In genomic region chr7:34594501-34595306, GRCm38 (mm10) we compare ENCODE assay signal across 8 mouse cellular contexts.
A peak's percentile ranks its signal among the peaks of the same experiment; 100 is the strongest.
DNase-seq lines count a peak whose midpoint lies in the region; ATAC-seq lines count a peak whose summit lies in the region.

No protein-coding gene starts in this region.

- no peaks in the 10 kb centered on the region for H3K27me3 ChIP-seq in intestine, embryonic 15.5 days (replicated peaks)
- no peaks in the 10 kb centered on the region for H3K27me3 ChIP-seq in limb, embryonic 13.5 days
- no peaks in the 10 kb centered on the region for H3K27me3 ChIP-seq in neural tube, embryonic 12.5 days (replicated peaks)

- ATAC-seq in intestine, embryonic 15.5 days = no peak
- peak; percentile 33; the same call in 1 of the 2 replicates for ATAC-seq in limb, embryonic 13.5 days (ENCODE audit: low FRiP score, low read depth)
- no peak for ATAC-seq in neural tube, embryonic 12.5 days (ENCODE audit: low FRiP score, low read depth)

- H3K9me3 ChIP-seq in intestine, embryonic 15.5 days = no peaks in the 10 kb centered on the region
- H3K9me3 ChIP-seq in limb, embryonic 13.5 days = 0 out of 2 replicates have a peak, but pooled peaks cover 3% of the 10 kb centered on the region
- no peaks in the 10 kb centered on the region for H3K9me3 ChIP-seq in neural tube, embryonic 12.5 days

- H3K36me3 ChIP-seq in intestine, embryonic 15.5 days = no peaks in the 10 kb centered on the region
- no peaks in the 10 kb centered on the region for H3K36me3 ChIP-seq in limb, embryonic 13.5 days
- no peaks in the 10 kb centered on the region for H3K36me3 ChIP-seq in neural tube, embryonic 12.5 days

- peak; percentile 6 for DNase-seq in cerebellum, adult 9-10 months
- no peak for DNase-seq in cerebellum, adult 11-12 months
- peak; percentile 65 for DNase-seq in embryo, embryonic 10 days (ENCODE audit: low spot score)
- DNase-seq in heart, adult 11 months = peak; percentile 91
- no peak for DNase-seq in spleen, adult 12 weeks (ENCODE audit: low spot score)

- H3K4me2 ChIP-seq in intestine, embryonic 15.5 days (replicated peaks) = peak overlapping the region; percentile 52
- H3K4me2 ChIP-seq in limb, embryonic 13.5 days (replicated peaks) = peak overlapping the region; percentile 64
- peak overlapping the region; percentile 48 for H3K4me2 ChIP-seq in neural tube, embryonic 12.5 days (replicated peaks)

- 0 out of 2 replicates have a peak, but pooled peaks cover 4% of the 10 kb centered on the region for H3K4me1 ChIP-seq in intestine, embryonic 15.5 days (replicated peaks)
- H3K4me1 ChIP-seq in limb, embryonic 13.5 days = peaks cover 47% of the 10 kb centered on the region
- peaks cover 13% of the 10 kb centered on the region for H3K4me1 ChIP-seq in neural tube, embryonic 12.5 days

- 0 out of 2 replicates have a peak overlapping the region, but pooled peaks have one; percentile 5 for H3K27ac ChIP-seq in intestine, embryonic 15.5 days
- peak overlapping the region; percentile 69; the same call in 1 of the 2 replicates for H3K27ac ChIP-seq in limb, embryonic 13.5 days
- H3K27ac ChIP-seq in neural tube, embryonic 12.5 days = no peak overlapping the region; the same call in 1 of the 2 replicates

- peak overlapping the region; percentile 20 for H3K4me3 ChIP-seq in intestine, embryonic 15.5 days (replicated peaks)
- peak overlapping the region; percentile 33 for H3K4me3 ChIP-seq in limb, embryonic 13.5 days
- no peak overlapping the region for H3K4me3 ChIP-seq in neural tube, embryonic 12.5 days

- no peak overlapping the region for H3K9ac ChIP-seq in intestine, embryonic 15.5 days
- peak overlapping the region; percentile 59; the same call in 1 of the 2 replicates for H3K9ac ChIP-seq in limb, embryonic 13.5 days
- no peak overlapping the region for H3K9ac ChIP-seq in neural tube, embryonic 12.5 days

- 29% methylated on average over 18 of the region's 18 CpGs for WGBS in intestine, embryonic 15.5 days
- WGBS in limb, embryonic 13.5 days = 18% methylated on average over 18 of the region's 18 CpGs
- 27% methylated on average over 18 of the region's 18 CpGs for WGBS in neural tube, embryonic 12.5 days

Comparison
In these comparisons a context has a peak if more than half of its experiments do, and no peak if none do; other contexts are left out.
1. DNase-seq: peak in cerebellum, adult 9-10 months (single experiment), embryo, embryonic 10 days (single experiment) and heart, adult 11 months (single experiment); none in cerebellum, adult 11-12 months (single experiment) and spleen, adult 12 weeks (single experiment).
2. Peak in every context shown above with its lines, with median percentiles within 50 percentile points of each other: H3K4me2 ChIP-seq.